Mouse (Mus musculus) ovary, adult 18-20 months (tissue): ENCODE data around the gene Pla2r1.

Experiments used
- DNase-seq: peaks from one replicate; pipeline ENCODE4 v3.0.0; 2022; ENCODE audit warnings: low spot score, mixed read lengths

The Pla2r1 gene

DNA sequence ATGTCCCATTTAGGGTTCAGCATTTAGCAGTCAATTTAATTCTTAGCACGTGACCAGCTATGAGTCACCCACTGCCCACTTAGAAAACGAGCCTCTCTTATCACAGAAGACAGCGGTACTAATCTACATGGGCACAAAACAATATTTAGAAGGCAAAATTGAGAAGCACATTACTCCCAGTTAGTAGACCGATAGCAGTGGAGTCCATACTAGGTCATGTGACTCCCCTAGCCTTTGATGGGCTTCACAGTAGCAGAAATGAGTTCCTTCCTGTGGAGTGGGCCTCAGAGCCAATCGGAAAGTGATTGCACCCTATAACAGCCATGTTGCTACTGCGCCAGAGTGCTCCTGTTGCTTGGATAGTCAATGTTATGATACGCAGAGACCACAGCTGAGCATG is 148.3 kb downstream of the Pla2r1 start:
- DNase-seq, result no peak

DNA sequence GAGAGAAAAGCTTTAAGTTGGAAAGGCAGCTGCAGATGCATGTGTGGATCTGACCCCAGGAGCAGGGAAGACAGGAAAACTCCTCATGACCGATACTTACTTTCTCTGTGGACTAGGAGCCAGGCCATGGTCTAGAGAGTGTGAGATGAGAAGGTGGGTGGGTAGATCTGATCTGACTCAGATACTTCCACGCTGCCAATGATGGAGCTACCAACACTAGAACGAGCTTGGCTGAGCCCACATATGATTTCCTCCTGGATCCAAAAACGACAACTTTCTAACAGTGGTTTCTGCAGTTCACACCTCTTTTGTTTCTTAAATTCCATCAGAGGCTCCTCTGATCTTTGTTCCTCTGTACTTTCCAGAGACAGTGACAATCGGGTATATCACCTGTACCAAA is 151.4 kb downstream of the Pla2r1 start:
- DNase-seq, result no peak

DNA sequence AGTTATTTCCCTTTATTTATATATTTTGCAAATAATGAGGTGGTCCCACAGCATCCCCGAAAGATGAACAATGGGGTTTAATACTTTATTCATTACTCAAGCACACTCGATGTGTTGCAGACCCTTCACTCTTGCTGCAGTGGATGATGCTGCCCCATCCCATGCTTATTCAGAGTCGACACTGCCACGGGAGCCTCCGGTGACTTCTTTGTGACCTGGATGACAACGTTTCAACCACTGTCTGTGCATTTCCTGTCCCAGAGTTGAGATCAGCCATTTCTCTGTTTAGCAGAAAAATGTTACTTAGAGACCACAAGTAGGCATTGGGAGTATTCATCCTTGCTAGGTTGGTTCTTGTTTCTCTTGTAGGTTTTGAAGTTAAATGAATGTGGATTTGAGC is 159.3 kb downstream of the Pla2r1 start:
- DNase-seq, result no peak

DNA sequence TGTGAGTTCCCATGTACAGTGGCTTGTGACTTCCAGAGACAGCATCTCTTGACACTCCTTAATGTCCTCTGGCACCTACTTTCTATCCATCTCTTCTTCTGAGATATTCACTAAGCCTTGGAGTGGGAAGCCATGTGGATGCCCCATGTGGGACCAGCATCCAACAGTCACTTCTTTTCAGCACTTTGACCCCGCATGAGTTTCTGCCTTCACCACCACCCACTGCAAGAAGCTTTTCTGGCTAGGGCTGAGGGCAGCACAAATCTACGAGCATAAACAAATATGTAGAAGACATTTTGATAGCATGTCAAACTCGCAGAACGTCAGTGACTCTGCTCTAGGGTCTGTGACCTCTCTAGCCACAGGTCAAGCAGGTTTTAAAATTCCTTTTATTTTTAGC is 160.8 kb downstream of the Pla2r1 start:
- no peak for DNase-seq

DNA sequence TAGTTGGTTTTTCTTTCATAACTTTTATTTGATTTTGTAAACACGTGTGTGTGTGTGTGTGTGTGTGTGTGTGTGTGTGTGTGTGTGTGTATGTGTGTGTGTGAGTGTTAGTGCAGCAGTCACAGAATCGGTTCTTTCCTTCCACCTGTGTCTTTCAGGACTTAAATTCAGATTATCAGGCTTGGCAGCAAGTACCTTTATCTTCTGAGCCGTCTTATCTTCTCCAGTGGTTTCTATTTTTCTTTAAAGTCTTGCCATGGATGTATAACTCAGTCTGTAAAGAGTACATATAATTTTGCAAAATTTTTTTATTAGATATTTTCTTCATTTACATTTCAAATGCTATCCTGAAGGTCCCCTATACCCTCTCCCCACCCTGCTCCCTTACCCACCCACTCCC is 165.7 kb downstream of the Pla2r1 start:
- no peak for DNase-seq

DNA sequence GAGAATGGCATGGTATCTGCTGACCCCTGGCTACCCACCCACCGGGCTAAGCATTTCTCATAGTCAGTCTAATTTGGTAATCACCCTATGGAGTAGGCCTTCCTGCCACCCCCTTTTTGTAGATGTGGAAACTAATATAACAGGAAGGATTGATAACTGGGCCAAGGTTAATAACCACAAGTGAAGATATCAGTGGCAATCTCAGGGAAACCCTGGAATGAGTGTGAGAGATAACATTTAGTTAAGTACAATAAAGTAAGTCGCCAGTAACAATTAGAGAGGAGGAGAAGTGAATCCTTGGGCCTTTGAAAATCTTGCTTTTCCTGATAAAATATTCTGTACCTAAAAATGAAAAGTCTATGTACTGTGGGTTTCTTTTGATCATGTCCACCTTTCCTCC is 166.3 kb downstream of the Pla2r1 start:
- DNase-seq, result no peak

DNA sequence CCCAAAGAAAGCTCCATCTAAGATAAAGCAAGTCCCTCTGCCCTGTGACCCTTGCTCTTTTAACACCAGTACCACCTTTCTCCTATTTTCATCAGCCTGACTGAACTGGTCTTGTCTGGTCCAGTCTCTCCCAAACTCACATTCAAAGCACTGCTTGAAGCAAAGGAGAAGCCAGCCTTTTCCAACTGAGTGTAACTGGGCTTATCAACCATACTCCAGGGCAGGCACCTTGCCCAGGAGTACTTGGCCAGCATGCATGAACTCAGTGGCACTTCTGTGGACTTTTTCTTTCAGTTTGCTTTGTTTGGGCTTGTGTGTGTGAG is 168.4 kb downstream of the Pla2r1 start:
- no peak for DNase-seq

DNA sequence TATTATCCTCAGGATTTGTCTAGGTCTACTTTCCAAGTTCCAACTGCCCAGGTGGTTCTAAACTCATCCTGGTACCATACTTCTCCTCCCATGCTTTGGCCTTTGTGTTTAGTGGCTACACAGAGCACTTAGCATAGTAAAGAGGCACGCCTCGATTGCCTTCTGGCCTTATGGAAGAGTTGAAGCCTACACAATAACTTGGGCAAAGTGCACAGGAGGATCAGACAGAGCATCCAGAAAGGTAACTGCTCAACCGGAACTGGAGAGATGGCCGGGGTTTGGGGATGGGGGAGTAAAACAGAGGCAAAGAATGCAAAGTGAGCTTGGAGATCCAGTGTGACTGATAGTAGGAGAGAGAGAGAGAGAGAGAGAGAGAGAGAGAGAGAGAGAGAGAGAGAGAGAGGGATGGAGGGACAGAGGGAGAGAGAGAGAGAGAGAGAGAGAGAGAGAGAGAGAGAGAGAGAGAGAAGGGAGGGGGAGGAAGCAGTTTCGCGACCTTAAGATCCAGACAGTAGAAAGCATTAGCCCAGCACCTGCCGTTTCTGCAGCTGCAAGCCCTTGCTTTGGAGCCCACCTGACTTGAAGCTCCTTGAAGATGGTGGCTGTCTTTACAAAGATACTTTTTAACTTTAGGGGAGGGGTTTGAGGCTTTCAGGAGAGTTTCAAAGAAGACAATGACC is 168.9 kb downstream of the Pla2r1 start:
- DNase-seq, result no peak

DNA sequence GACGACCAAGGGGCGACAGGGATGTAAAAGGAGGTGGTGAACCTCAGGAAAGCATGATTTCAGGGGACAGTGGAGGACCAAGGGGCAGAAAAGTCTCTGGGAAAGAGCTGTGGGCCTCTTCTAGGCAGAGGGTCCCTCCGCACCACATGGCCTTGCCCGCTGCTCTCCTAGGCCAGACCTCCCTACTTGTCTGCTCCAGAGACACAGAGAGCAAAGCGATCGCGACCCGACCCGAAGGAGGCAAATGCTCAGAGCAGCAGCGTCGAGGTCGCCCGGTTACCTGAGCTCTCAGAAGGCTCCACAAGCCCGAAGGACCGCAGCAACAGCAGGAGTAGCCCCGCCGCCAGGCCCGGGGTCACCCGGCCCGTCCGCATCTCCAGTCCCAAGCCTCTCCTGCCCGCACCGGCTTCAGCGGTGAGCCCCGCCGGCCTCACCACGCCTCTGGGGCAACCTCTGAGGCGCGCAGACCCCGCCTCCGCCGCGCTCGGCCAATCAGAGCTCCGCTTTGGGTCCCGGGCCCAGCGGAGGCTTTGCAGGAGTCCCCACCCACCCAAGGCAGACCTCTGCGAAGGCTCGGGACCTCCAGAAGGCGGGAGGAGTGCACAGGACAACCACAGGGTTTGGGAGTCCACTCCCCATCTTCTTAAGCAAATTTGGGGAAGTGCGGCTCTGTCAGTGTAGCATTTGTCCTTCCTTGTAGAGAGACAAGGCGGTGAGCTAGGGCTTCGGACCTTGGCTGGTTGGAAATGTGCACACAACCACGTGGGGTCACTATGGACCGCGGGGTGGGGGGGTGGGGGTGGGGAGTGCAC is 170.0 kb downstream of the Pla2r1 start, which contains the start of gene Ly75:
TSS of gene Ly75 (minus strand) at position 446 of the 812 bp plus-strand sequence.
- peak; percentile 83 for DNase-seq

DNA sequence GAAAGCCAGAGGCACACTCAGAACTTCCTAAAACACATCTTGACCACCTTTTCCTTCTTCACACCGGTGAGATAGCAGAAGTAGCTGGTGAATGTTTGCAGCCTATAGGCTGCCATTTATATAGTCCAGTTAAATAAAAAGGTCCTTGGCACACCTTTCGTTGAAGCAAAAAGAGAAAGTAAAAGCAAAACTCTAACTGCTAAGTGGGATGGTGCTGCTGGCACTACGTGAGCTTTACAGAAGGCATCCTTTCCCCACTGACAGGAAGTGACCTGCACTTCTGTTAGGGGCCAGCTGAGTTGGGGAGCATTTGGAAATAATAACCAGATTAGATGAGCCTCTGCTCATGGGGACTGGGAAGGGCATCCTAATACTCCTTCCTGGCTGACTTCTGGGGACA is 170.8 kb downstream of the Pla2r1 start:
- DNase-seq, result no peak

DNA sequence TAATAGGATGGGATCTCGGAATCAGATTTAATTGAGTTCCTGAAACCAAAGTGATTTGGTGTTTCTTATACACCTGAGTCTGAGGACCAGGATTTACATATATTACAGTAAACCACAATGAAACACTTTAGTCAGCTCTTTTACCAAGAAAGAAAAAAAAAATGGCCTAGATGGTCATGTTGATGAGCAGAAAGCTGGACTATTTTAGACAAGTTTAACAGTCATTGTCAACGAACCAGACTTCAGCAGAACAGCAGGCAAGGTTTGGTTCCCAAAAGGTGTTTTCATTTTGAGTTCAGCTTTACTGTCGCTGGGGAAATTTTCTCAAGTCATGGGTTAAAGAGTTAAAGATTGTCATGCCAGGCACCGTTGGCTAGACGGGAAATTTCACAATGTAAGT is 175.8 kb downstream of the Pla2r1 start:
- no peak for DNase-seq

DNA sequence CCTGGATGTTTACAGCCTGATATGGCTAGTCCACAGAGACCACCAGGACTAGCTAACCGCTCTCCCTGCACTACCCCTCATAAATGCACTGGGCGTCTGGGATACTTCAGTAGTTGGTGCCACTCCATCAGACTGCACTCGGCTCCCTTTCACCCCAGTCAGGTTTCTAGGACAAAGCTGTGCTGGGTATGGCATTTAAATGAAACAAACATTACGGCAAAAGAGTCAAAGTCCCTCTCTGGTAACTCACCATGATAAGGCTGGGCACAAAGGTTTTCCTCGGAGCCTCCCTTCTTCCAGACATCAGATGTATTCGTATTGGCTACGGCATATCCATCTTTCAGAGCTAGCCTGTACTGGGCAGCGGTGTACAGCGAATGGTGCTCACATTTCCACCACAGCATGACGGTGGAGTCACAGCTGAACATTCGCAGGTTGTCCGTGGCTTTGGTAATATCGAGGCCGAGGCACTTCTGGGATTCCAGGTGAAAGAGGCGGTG is 177.4 kb downstream of the Pla2r1 start:
- no peak for DNase-seq

DNA sequence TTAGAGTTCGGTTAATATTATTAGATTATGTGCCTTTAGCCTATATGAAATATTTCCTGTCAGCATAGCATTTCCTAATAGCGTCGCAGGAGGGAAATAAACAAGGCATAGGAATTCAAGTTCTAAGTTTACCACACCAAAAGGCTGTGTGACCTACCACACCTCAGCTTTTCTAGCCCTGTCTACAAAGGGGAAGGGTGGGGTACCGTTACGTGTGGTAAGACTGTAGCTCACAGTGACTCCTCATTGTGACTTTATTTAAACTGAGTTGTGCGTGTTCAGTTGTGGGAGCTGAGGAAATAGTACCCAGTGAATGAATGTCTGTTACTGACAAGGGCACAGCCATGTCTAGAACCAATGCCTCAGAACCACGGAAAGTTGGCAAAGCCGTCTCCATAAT is 178.0 kb downstream of the Pla2r1 start:
- DNase-seq, result no peak

DNA sequence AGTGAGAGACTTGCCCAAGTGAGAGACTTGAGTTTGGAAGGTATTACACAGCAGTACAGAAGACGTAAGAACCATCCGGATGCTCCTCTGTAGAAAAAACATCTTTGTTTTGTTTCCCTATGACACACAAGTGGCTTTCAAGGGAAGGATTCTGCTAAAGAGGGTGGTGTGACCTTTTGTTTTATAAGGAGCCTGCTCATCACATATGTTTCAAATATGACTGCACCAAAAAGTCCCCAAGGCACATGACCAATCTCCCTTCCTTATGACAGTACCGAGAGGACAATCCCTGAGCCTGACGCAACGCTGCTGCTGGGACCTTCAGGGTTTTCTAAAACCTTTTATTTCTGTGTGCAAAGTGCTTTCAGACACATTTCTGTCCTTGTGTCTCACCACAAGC is 182.9 kb downstream of the Pla2r1 start:
- DNase-seq, result no peak

DNA sequence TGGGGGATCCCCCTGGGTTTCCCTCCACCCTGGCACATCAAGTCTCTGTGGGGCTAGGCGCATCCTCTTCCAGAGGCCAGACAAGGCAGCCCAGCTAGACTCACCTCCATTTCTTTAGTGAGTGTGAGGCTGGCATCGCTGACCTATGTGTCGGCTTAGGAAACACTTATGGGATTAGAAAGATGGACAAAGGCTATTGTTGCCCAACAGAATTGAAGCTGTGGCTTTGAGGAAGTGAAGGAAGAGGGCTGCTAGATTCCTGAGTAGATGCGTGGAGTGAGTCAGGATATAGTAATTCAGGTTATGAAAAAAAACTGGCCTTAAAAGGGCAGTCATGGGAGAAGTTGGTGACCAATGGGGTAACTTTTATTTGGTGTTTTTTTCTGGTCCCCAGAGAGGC is 183.7 kb downstream of the Pla2r1 start:
- no peak for DNase-seq

DNA sequence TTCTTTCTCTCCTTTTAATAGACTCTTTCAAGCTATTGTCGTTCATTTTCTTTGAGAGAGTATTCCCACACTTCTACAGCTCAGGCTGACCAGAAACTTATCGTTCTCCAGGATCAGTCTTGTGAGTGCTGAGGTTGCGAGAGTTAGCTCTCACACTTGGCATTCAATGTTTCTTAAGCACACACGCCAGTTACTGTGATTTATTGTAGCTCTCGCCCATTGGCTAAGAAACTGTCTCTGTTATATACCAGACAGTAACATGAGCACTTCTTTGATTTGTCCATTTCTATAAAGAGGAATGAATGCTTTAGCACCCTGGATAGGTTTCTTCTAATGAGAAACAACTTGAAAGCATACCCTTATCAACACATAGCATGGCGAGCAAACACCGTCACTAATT is 185.2 kb downstream of the Pla2r1 start:
- no peak for DNase-seq
